Mouse (Mus musculus) ES-E14 (cell line): ENCODE measurements at regions not wholly inside any gene's neighbourhood (a gene's known extent, or its start where the extent isn't known, plus 50 kb on each side); places are given as distances from the start of the nearest gene placed in this dataset.

Experiments used
- CHD2 ChIP-seq: IDR thresholded peaks from 2 replicates; pipeline ENCODE4 v1.6.1; 2014; ENCODE audit warnings: mild to moderate bottlenecking, low read depth, low read length, inconsistent platforms
- ZNF384 ChIP-seq: IDR thresholded peaks from 2 replicates; pipeline ENCODE4 v1.6.1; 2012; ENCODE audit warnings: low read depth, low read length, inconsistent platforms

DNA sequence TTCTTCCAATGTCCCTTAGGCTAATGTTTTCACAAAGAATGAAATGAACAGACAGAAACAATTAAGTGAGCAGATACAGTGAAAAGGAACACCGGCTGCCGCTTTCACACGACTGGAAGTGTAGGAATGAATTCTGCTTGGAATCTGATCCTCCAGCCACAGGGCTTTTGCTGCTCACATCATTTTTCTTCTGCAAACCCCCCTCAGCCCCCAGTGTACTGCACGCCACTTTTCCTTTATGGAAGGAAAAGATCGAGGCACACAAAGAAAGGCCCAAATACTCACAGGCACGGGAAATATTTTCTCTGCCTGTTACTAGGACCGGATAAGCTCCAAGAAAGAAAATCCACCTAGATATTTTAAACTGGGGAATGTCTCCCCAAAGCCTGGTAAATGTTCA, 452.5 kb upstream of the Ubash3b start:
- TF ChIP-seq ZNF384 (no peak), CHD2 (no peak)
